Mouse (Mus musculus) cortical plate, adult 2 months (tissue): ENCODE data around the gene Gm7995. TPM values are rescaled to one million over a fixed set of nuclear protein-coding genes. Genes with fewer than 3 reads are reported as not detected.
"Not testable (repeated sequence)": the region's sequence is repeated elsewhere in the genome, so short reads cannot be mapped to it uniquely, and the experiment has no call there.

Source experiments
- H3K27ac ChIP-seq: fragments of 200-500 bp; 2 replicates; pipeline ENCODE4 v1.5.1; 2012; ENCODE audit warnings: low read length, control low read depth, inconsistent platforms; ENCODE audit not compliant: insufficient read depth
- H3K4me1 ChIP-seq: fragments of 200-500 bp; 2 replicates; pipeline ENCODE4 v1.6.1; 2011; ENCODE audit warnings: low read length; ENCODE audit not compliant: control insufficient read depth, insufficient read depth
- H3K4me3 ChIP-seq: fragments of 200-500 bp; 2 replicates; pipeline ENCODE4 v1.5.1; 2011; ENCODE audit warnings: mild to moderate bottlenecking, low read length, control low read depth; ENCODE audit not compliant: insufficient read depth
- polyA plus RNA-seq: library from polyadenylated mRNA; depleted of rRNA; stranded (reverse); fragments of >200 nt; gene quantifications from 2 replicates; pipeline ENCODE4 v1.2.3, GENCODE M21; 2012; rRNA removed

Gm7995 gene
- 0.08 TPM in 1 of 2 replicates, not detected in the other for polyA plus RNA-seq

DNA sequence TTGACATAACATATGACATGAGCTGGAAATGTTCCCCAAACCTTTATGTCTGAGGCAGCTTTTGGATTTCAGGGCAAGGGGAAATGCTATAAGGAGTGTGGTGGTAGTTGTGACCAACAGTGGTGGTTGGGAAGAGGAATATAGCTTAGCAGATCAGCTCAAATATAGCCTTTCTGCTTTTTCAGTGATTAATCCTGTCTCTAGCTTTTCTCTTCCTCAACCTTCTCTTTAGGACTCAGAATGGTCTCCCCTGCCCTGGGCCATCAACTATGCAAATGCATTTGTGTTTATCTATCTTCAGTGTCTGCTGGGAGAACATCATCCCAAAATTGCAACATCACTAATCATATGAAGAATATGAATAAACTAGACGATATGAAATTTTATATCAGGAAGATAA, at the start of gene Gm7995:
Gene Gm7995 (plus strand): TSS at position 301 of the 400 bp plus-strand sequence.
- not testable (repeated sequence) for H3K4me1 ChIP-seq, H3K4me3 ChIP-seq, H3K27ac ChIP-seq

DNA sequence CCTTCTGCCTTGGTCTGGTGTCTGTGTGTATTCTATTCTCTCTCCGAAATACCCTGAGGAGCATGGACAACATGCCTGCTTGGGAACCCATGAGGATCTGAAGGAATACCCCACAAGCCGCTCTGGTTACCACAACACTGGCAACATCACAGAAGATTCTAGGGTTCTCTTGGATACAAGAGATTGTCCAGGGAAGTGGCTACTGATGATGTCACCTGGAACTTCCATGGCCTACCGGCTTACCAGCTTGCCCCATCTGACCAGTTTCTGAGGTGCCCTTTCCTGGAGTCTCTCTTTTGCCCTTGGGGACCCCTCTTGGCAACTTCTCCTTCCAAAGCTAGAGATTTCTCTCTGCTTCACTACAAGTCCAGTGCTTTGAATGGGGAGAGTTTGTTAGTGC, 12.8 kb upstream of the Gm7995 start, which contains the start of gene Gm9611:
Gene Gm9611 (minus strand): TSS at position 101 of the 400 bp plus-strand sequence.
- not testable (repeated sequence) for H3K27ac ChIP-seq, H3K4me3 ChIP-seq

More for the DNA sequence above, 12.8 kb upstream of the Gm7995 start, which contains the start of gene Gm9611:
- H3K4me1 ChIP-seq, result not testable (repeated sequence)

Other genes starting within 250 kb of the Gm7995 start
- not detected in 2 replicates for gene Gm7951, start 192.8 kb upstream of the Gm7995 start, polyA plus RNA-seq
- not detected in 2 replicates for gene Gm17027, start 147.6 kb upstream of the Gm7995 start, polyA plus RNA-seq
- not detected in 2 replicates for gene Gm3573, start 119.4 kb upstream of the Gm7995 start, polyA plus RNA-seq
- not detected in 2 replicates for gene Gm17026, start 50.2 kb upstream of the Gm7995 start, polyA plus RNA-seq
- gene Gm9611, start 12.9 kb upstream of the Gm7995 start, polyA plus RNA-seq, result not detected in 2 replicates
- not detected in 2 replicates for gene Gm8005, start 129.5 kb downstream of the Gm7995 start, polyA plus RNA-seq
- not detected in 2 replicates for gene Gm8011, start 153.7 kb downstream of the Gm7995 start, polyA plus RNA-seq
- gene Gm8020, start 192.1 kb downstream of the Gm7995 start, polyA plus RNA-seq, result not detected in 2 replicates
- 0.17 TPM in 1 of 2 replicates, not detected in the other for gene Gm8024, start 214.1 kb downstream of the Gm7995 start, polyA plus RNA-seq